Mouse (Mus musculus): Measurements from ENCODE around the gene Otop1. TPM values are rescaled to one million over a fixed set of nuclear protein-coding genes. Genes with fewer than 3 reads are reported as not detected.

The Otop1 gene
- polyA plus RNA-seq, 1 experiment, result not detected

DNA sequence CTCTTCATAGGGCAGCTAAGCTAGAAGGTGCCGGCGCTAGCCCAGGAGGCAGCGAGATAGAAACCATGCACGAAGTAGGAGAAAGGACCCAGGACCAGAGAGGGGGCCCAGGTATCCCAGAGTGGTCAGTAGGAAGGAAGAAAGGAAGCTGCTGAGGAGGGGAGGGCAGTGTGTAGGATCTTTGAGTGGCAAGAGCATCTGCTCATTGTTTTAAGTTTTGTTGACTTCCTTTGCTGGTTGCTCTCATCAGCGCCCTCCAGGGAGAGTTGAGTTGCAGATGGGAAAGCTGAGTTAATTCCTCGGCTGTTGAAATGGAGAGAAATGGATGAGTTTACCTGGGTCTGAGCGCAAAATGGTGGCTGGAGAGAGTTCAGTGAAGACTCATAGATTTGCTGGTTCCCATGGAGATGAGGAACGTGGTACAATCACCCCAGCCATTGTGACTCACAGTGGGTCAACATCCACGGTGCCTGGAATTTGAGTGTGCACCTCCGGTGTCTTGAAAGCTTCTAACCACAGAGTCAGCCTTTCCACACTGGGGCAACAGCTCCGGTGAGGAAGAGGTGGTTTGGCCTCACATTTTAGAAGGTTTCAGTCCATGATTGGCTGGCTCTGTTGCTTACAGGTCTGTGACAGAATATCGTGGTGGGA is 26.1 kb downstream of the Otop1 start:
- H3K36me3 ChIP-seq (ENCODE audit: control insufficient read depth, insufficient read depth, low read length), result no peaks in the 10 kb centered on the region
- no peaks in the 10 kb centered on the region for H3K27me3 ChIP-seq (ENCODE audit: control insufficient read depth, insufficient read depth, low read length)
- no peak for TF ChIP-seq CTCF (IDR thresholded peaks at IDR 0.05; ENCODE audit: extremely low read depth, insufficient read length, insufficient replicate concordance, low read depth, low read length)
- TF ChIP-seq POLR2A (IDR thresholded peaks at IDR 0.05; ENCODE audit: low read depth, low read length), result no peak
- WGBS, result 84% methylated on average over 12 of the region's 12 CpGs
- no peaks in the 10 kb centered on the region for H3K4me1 ChIP-seq (ENCODE audit: control insufficient read depth, insufficient read depth, insufficient read length, low read length)
- no peak overlapping the region for H3K4me3 ChIP-seq (ENCODE audit: low read depth, low read length)
- no peak overlapping the region for H3K27ac ChIP-seq (ENCODE audit: insufficient read depth, low read depth, low read length)

DNA sequence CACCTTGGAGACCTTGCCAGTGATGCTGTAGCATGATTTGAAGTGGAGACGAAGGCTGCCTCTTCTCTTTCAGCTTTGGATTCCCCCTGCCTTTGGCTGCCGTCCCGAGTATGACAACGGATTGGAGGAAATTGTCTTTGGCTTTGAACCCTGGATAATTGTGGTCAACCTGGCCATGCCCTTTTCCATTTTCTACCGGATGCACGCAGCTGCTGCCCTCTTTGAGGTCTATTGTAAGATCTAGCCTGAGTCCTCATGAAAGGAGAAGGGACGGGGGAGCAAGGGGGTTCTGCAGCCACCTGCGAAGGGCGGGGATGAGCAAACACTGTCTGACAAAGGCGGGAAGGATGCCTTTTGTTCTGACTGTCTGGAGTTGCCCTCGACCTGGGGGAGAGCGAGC is 26.9 kb downstream of the Otop1 start:
- no peaks in the 10 kb centered on the region for H3K36me3 ChIP-seq (ENCODE audit: control insufficient read depth, insufficient read depth, low read length)
- TF ChIP-seq CTCF (IDR thresholded peaks at IDR 0.05; ENCODE audit: extremely low read depth, insufficient read length, insufficient replicate concordance, low read depth, low read length) (no peak), POLR2A (IDR thresholded peaks at IDR 0.05; ENCODE audit: low read depth, low read length) (no peak)
- no peaks in the 10 kb centered on the region for H3K4me1 ChIP-seq (ENCODE audit: control insufficient read depth, insufficient read depth, insufficient read length, low read length)
- H3K27ac ChIP-seq (ENCODE audit: insufficient read depth, low read depth, low read length), result no peak overlapping the region
- no peak overlapping the region for H3K4me3 ChIP-seq (ENCODE audit: low read depth, low read length)
- WGBS, result 30% methylated on average over 12 of the region's 12 CpGs
- H3K27me3 ChIP-seq (ENCODE audit: control insufficient read depth, insufficient read depth, low read length), result no peaks in the 10 kb centered on the region

DNA sequence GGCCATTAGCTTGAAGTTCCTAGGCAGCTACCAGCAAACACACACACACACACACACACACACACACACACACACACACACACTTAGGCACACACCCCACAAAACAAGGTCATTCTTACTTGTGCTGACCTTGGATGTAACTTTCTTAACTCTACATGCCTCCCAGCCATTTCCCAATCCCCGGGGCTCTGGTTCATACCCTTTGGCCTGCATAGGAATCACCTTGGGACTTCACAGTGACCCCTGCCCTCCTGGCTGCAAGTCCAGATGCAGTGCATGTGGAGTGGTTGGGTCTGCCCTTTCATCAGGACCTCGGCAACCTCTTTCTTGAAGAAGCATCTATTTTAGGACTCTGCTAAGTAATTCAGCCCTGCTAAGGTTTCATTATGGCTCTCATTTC is 29.5 kb downstream of the Otop1 start:
- TF ChIP-seq CTCF (IDR thresholded peaks at IDR 0.05; ENCODE audit: extremely low read depth, insufficient read length, insufficient replicate concordance, low read depth, low read length), result no peak
- no peak overlapping the region for H3K27ac ChIP-seq (ENCODE audit: insufficient read depth, low read depth, low read length)
- no peaks in the 10 kb centered on the region for H3K4me1 ChIP-seq (ENCODE audit: control insufficient read depth, insufficient read depth, insufficient read length, low read length)
- peaks cover 2% of the 10 kb centered on the region; the same call in 1 of the 2 replicates for H3K27me3 ChIP-seq (ENCODE audit: control insufficient read depth, insufficient read depth, low read length)
- H3K4me3 ChIP-seq (ENCODE audit: low read depth, low read length), result no peak overlapping the region
- no peaks in the 10 kb centered on the region for H3K36me3 ChIP-seq (ENCODE audit: control insufficient read depth, insufficient read depth, low read length)
- 70% methylated on average over 2 of the region's 2 CpGs for WGBS

DNA sequence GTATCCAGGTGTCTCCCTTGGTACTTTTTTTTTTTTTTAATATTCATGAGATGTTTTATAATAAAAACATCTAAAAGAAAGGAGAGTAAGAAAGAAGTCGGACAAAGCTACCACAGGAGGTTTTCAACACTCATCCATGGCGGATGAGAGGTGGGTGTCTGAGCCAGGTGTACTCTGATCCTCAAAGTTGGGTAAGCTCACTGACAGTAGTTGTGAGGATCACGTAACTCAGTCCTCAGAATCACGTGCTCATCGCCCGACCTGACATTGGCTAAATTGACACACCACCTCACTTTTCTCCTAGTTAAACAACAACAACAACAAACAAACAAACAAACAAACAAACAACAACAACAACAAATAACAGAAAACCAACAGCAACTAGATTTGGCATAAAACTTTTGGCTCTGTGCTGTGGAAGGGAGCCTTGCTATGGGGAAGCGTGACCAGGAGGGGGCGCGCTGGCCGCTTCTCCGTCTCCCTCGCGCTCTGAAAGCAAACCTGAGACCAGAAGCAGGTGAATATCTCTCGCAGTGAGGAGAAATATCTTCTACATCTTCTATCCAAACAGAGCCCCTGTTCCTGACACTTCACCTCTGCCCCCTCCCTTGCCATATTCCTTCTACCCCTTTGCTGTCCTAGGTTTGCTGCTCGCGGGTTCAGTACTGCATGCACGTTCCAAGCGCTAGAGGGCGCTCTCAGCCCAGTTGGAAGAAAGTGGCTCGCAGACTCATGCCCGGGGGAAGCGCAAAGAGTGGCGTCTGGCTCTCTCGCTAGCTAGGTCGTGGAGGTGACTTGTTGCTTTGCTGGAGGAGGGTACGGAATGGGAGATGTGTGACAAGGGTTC is 31.7 kb downstream of the Otop1 start:
- peaks cover 2% of the 10 kb centered on the region; the same call in 1 of the 2 replicates for H3K27me3 ChIP-seq (ENCODE audit: control insufficient read depth, insufficient read depth, low read length)
- no peak overlapping the region for H3K27ac ChIP-seq (ENCODE audit: insufficient read depth, low read depth, low read length)
- H3K36me3 ChIP-seq (ENCODE audit: control insufficient read depth, insufficient read depth, low read length), result no peaks in the 10 kb centered on the region
- 8% methylated on average over 26 of the region's 26 CpGs for WGBS
- H3K4me3 ChIP-seq (ENCODE audit: low read depth, low read length), result peak overlapping the region; percentile 44
- TF ChIP-seq POLR2A (IDR thresholded peaks at IDR 0.05; ENCODE audit: low read depth, low read length) (no peak), CTCF (IDR thresholded peaks at IDR 0.05; ENCODE audit: extremely low read depth, insufficient read length, insufficient replicate concordance, low read depth, low read length) (peak; percentile 100)
- no peaks in the 10 kb centered on the region for H3K4me1 ChIP-seq (ENCODE audit: control insufficient read depth, insufficient read depth, insufficient read length, low read length)

DNA sequence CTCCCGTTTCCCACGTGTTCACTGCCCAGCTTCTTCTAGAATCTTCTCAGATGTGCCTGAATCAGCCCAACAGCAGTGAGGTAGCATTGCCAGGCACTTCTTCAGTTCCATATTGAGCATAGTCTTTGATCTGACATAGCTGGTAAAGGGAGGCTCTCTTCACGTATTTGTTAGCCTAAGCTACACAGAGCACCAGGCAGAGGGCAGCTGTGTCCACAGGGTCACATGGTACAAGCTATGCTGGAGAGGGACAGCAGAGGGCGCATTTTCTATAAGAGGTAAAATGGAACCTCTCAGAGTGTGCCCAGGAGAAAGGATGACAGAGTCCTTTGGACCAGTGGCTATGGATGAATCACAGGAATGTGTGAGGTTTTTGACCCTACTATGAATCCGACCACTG is 33.1 kb downstream of the Otop1 start:
- TF ChIP-seq CTCF (IDR thresholded peaks at IDR 0.05; ENCODE audit: extremely low read depth, insufficient read length, insufficient replicate concordance, low read depth, low read length) (peak; percentile 59; the same call in 1 of the 2 replicates), POLR2A (IDR thresholded peaks at IDR 0.05; ENCODE audit: low read depth, low read length) (no peak)
- 38% methylated on average over 5 of the region's 5 CpGs for WGBS
- H3K4me1 ChIP-seq (ENCODE audit: control insufficient read depth, insufficient read depth, insufficient read length, low read length), result no peaks in the 10 kb centered on the region
- peaks cover 2% of the 10 kb centered on the region; the same call in 1 of the 2 replicates for H3K27me3 ChIP-seq (ENCODE audit: control insufficient read depth, insufficient read depth, low read length)
- no peak overlapping the region for H3K4me3 ChIP-seq (ENCODE audit: low read depth, low read length)
- no peak overlapping the region for H3K27ac ChIP-seq (ENCODE audit: insufficient read depth, low read depth, low read length)
- H3K36me3 ChIP-seq (ENCODE audit: control insufficient read depth, insufficient read depth, low read length), result no peaks in the 10 kb centered on the region

DNA sequence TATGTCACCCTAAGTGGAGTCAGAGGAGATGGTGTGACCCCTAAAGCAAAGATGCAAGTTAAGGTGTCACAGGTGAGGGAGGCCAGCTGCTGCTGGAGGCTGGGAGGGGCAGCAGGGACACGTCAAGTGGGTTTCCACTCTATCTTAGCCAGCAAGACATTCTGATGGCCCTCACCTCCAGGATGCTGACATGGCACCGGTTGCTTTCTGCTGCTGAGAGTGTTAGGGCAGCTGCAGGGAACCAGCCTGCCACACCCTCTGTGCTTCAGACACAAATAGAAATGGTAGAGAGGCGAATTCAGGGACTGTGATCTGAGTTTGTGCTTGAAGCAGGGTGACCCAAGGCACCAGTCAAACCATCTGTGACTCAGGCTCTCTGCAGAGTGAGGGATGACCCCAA is 34.0 kb downstream of the Otop1 start:
- H3K4me3 ChIP-seq (ENCODE audit: low read depth, low read length), result no peak overlapping the region
- no peaks in the 10 kb centered on the region for H3K4me1 ChIP-seq (ENCODE audit: control insufficient read depth, insufficient read depth, insufficient read length, low read length)
- 48% methylated on average over 3 of the region's 3 CpGs for WGBS
- no peaks in the 10 kb centered on the region for H3K36me3 ChIP-seq (ENCODE audit: control insufficient read depth, insufficient read depth, low read length)
- H3K27ac ChIP-seq (ENCODE audit: insufficient read depth, low read depth, low read length), result no peak overlapping the region
- peaks cover 2% of the 10 kb centered on the region; the same call in 1 of the 2 replicates for H3K27me3 ChIP-seq (ENCODE audit: control insufficient read depth, insufficient read depth, low read length)
- TF ChIP-seq POLR2A (IDR thresholded peaks at IDR 0.05; ENCODE audit: low read depth, low read length), result no peak

Measured in small intestine, adult 2 months (tissue).